Mouse (Mus musculus): ENCODE data around the gene AI467606. TPM values are rescaled to one million over a fixed set of nuclear protein-coding genes. Genes with fewer than 3 reads are reported as not detected.

AI467606 gene
- total and polyA plus RNA-seq, 2 experiments: 0.28 to 1.2 TPM

DNA sequence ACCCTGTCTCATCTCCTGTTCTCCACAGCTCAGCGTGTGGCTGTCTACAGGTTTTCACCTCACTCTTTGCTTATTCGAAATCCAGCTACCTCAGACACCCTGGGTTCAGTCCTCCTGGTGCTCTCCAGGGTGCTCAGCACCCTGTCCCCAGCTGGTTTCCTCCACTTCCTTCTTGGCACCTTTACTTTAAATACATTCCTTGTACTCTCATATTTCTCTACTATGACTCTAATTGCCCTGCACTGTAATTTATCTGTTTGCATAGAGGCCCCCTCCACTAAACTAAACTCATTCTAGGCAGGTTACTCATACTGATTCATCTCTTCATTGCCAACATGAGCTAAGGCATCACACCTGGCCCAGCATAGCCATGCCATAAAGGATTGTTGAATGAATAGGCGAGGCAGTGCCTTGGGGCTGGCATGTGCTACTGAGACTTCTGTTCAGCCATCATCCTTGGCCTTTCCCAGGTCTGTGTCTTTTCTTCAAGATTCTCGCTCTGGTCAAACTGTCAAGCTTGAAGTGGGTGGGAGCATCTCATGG, 20.2 kb upstream of the AI467606 start:
- Histone ChIP-seq H3K27ac (replicated peaks; ENCODE audit: insufficient read depth, low read depth, low read length) (no peak overlapping the region), H3K4me1 (ENCODE audit: control insufficient read depth, insufficient read depth, low read length) (no peaks in the 10 kb centered on the region), H3K79me2 (ENCODE audit: control insufficient read depth, insufficient read depth, low read length) (no peaks in the 10 kb centered on the region), H3K27me3 (ENCODE audit: control insufficient read depth, insufficient read depth, low read length) (no peaks in the 10 kb centered on the region), H3K36me3 (ENCODE audit: control insufficient read depth, insufficient read depth, low read length) (no peaks in the 10 kb centered on the region), H3K9ac (ENCODE audit: low read depth, low read length) (no peak overlapping the region), H3K4me3 (ENCODE audit: insufficient read depth, low read depth, low read length) (no peak overlapping the region)
- DNase-seq (ENCODE audit: extremely low read depth, low read depth, low spot score): no peak
- TF ChIP-seq POLR2A (IDR thresholded peaks at IDR 0.05; ENCODE audit: extremely low read depth, insufficient read depth, low read length) (no peak), CTCF (IDR thresholded peaks at IDR 0.05; ENCODE audit: low read depth, low read length) (no peak)
- 82% methylated on average over 4 of the region's 4 CpGs for WGBS

GRCm38 (mm10) chr7:127073221-127073620, 17.9 kb upstream of the AI467606 start:
- TF ChIP-seq CTCF (IDR thresholded peaks at IDR 0.05; ENCODE audit: low read depth, low read length) (no peak), POLR2A (IDR thresholded peaks at IDR 0.05; ENCODE audit: extremely low read depth, insufficient read depth, low read length) (no peak)
- H3K27me3 ChIP-seq (ENCODE audit: control insufficient read depth, insufficient read depth, low read length): no peaks in the 10 kb centered on the region

GRCm38 (mm10) chr7:127076188-127076587, 15.0 kb upstream of the AI467606 start:
- Histone ChIP-seq H3K79me2 (ENCODE audit: control insufficient read depth, insufficient read depth, low read length) (no peaks in the 10 kb centered on the region), H3K36me3 (ENCODE audit: control insufficient read depth, insufficient read depth, low read length) (no peaks in the 10 kb centered on the region)
- DNase-seq (ENCODE audit: extremely low read depth, low read depth, low spot score): no peak

More at GRCm38 (mm10) chr7:127073221-127073620, 17.9 kb upstream of the AI467606 start:
- Histone ChIP-seq H3K4me1 (ENCODE audit: control insufficient read depth, insufficient read depth, low read length) (no peaks in the 10 kb centered on the region), H3K27ac (replicated peaks; ENCODE audit: insufficient read depth, low read depth, low read length) (no peak overlapping the region), H3K36me3 (ENCODE audit: control insufficient read depth, insufficient read depth, low read length) (no peaks in the 10 kb centered on the region), H3K9ac (ENCODE audit: low read depth, low read length) (no peak overlapping the region), H3K4me3 (ENCODE audit: insufficient read depth, low read depth, low read length) (no peak overlapping the region), H3K79me2 (ENCODE audit: control insufficient read depth, insufficient read depth, low read length) (no peaks in the 10 kb centered on the region)
- 94% methylated on average over 4 of the region's 4 CpGs for WGBS
- DNase-seq (ENCODE audit: extremely low read depth, low read depth, low spot score): no peak

DNA sequence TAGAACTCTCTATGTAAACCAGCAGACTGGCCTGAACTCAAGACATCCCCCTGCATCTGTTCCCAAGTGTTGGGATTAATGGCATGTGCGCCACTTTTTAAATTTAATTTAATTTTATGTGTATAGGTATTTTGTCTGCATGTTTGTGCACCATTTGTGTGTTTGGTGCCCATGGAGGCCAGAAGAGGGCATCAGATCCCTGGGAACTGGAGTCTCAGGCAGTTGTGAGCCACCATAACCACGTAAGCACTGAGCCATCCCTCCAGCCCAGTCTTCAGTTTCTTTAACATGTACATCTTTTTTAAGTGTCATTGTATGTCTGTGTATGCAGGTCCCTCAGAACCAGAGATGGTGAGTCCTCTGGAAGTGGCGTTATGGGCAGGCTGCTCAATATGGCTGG, 13.5 kb upstream of the AI467606 start:
- Histone ChIP-seq H3K27ac (replicated peaks; ENCODE audit: insufficient read depth, low read depth, low read length) (no peak overlapping the region), H3K27me3 (ENCODE audit: control insufficient read depth, insufficient read depth, low read length) (no peaks in the 10 kb centered on the region), H3K4me1 (ENCODE audit: control insufficient read depth, insufficient read depth, low read length) (no peaks in the 10 kb centered on the region), H3K9ac (ENCODE audit: low read depth, low read length) (no peak overlapping the region), H3K36me3 (ENCODE audit: control insufficient read depth, insufficient read depth, low read length) (no peaks in the 10 kb centered on the region), H3K79me2 (ENCODE audit: control insufficient read depth, insufficient read depth, low read length) (no peaks in the 10 kb centered on the region), H3K4me3 (ENCODE audit: insufficient read depth, low read depth, low read length) (no peak overlapping the region)
- TF ChIP-seq CTCF (IDR thresholded peaks at IDR 0.05; ENCODE audit: low read depth, low read length) (no peak), POLR2A (IDR thresholded peaks at IDR 0.05; ENCODE audit: extremely low read depth, insufficient read depth, low read length) (no peak)
- WGBS: 97% methylated on average over 3 of the region's 3 CpGs
- no peak for DNase-seq (ENCODE audit: extremely low read depth, low read depth, low spot score)

More at GRCm38 (mm10) chr7:127076188-127076587, 15.0 kb upstream of the AI467606 start:
- Histone ChIP-seq H3K4me1 (ENCODE audit: control insufficient read depth, insufficient read depth, low read length) (no peaks in the 10 kb centered on the region), H3K27me3 (ENCODE audit: control insufficient read depth, insufficient read depth, low read length) (no peaks in the 10 kb centered on the region), H3K27ac (replicated peaks; ENCODE audit: insufficient read depth, low read depth, low read length) (no peak overlapping the region), H3K4me3 (ENCODE audit: insufficient read depth, low read depth, low read length) (no peak overlapping the region), H3K9ac (ENCODE audit: low read depth, low read length) (no peak overlapping the region)
- WGBS: 96% methylated on average over 5 of the region's 5 CpGs
- TF ChIP-seq CTCF (IDR thresholded peaks at IDR 0.05; ENCODE audit: low read depth, low read length) (no peak), POLR2A (IDR thresholded peaks at IDR 0.05; ENCODE audit: extremely low read depth, insufficient read depth, low read length) (no peak)

DNA sequence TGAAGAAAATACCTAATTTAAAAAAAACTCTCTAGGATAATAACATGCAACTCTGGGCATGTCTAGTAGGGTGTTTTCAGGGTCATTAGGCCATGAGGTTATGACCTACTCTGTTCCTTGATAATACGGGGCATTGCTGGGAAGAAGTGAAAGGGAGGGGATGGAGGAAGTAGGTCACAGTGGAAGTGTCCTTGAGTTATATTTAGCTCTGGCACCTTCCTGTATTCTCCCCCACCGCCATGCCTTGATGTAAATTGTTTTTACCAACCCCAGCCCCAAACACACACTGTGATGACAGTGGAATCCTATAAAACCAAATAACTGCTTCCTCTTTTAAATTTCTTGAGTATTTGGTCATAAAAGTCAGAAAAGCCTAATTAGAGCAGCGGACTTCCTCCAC, 11.1 kb upstream of the AI467606 start:
- Histone ChIP-seq H3K36me3 (ENCODE audit: control insufficient read depth, insufficient read depth, low read length) (no peaks in the 10 kb centered on the region), H3K27me3 (ENCODE audit: control insufficient read depth, insufficient read depth, low read length) (no peaks in the 10 kb centered on the region), H3K27ac (replicated peaks; ENCODE audit: insufficient read depth, low read depth, low read length) (no peak overlapping the region), H3K4me1 (ENCODE audit: control insufficient read depth, insufficient read depth, low read length) (no peaks in the 10 kb centered on the region), H3K79me2 (ENCODE audit: control insufficient read depth, insufficient read depth, low read length) (no peaks in the 10 kb centered on the region), H3K9ac (ENCODE audit: low read depth, low read length) (no peak overlapping the region), H3K4me3 (ENCODE audit: insufficient read depth, low read depth, low read length) (no peak overlapping the region)
- WGBS: 71% methylated on average over 3 of the region's 3 CpGs
- peak; percentile 23 for DNase-seq (ENCODE audit: extremely low read depth, low read depth, low spot score)
- TF ChIP-seq CTCF (IDR thresholded peaks at IDR 0.05; ENCODE audit: low read depth, low read length): no peak
- no peak for TF ChIP-seq POLR2A (IDR thresholded peaks at IDR 0.05; ENCODE audit: extremely low read depth, insufficient read depth, low read length)

DNA sequence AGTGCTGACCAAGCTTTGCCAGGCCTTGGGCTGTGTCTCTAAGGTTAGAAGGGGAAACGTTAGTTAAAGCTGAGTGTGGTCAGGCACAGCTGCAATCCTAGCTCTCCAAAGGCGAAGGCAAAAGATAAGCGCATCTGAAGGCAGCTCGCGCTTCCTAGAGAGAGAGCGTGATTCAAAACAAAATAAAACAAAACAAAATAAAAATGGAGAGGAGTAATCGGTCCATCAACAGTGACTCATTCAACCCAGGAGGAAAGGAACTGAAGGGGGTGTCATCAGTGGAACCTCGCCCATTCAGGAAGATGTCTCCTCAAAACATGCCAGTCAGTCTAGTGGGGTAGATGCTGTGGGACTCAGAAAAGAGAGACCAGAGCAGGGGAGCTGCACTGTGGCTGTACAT, 8.9 kb upstream of the AI467606 start:
- no peaks in the 10 kb centered on the region for H3K4me1 ChIP-seq (ENCODE audit: control insufficient read depth, insufficient read depth, low read length)
- no peaks in the 10 kb centered on the region for H3K36me3 ChIP-seq (ENCODE audit: control insufficient read depth, insufficient read depth, low read length)
- no peaks in the 10 kb centered on the region for H3K79me2 ChIP-seq (ENCODE audit: control insufficient read depth, insufficient read depth, low read length)
- H3K27ac ChIP-seq (replicated peaks; ENCODE audit: insufficient read depth, low read depth, low read length): no peak overlapping the region
- no peak for DNase-seq (ENCODE audit: extremely low read depth, low read depth, low spot score)
- WGBS: 79% methylated on average over 8 of the region's 8 CpGs
- no peaks in the 10 kb centered on the region for H3K27me3 ChIP-seq (ENCODE audit: control insufficient read depth, insufficient read depth, low read length)
- no peak overlapping the region for H3K9ac ChIP-seq (ENCODE audit: low read depth, low read length)
- no peak overlapping the region for H3K4me3 ChIP-seq (ENCODE audit: insufficient read depth, low read depth, low read length)
- TF ChIP-seq CTCF (IDR thresholded peaks at IDR 0.05; ENCODE audit: low read depth, low read length) (no peak), POLR2A (IDR thresholded peaks at IDR 0.05; ENCODE audit: extremely low read depth, insufficient read depth, low read length) (no peak)

Measured in liver, adult 2 months (tissue).